Mouse (Mus musculus) left cerebral cortex, adult 8-10 months (tissue): Measurements from ENCODE around the gene Krt80. TPM values are rescaled to one million over a fixed set of nuclear protein-coding genes. Genes with fewer than 3 reads are reported as not detected.

Experiments used
- DNase-seq, 2 experiments: peaks; one replicate each; pipeline ENCODE4 v3.0.0; 2022; ENCODE audit warnings: low spot score in 2 of 2
- total RNA-seq, 4 experiments: library from RNA; stranded (reverse); gene quantifications; 2 replicates each; pipeline ENCODE4 v1.2.4; 2022

The Krt80 gene
- total RNA-seq = 1 to 10 TPM; 3.4 to 5.1 (median 4.2) TPM

- no peak for DNase-seq
Measured at GRCm38 (mm10) chr15:101370101-101370911, at the start of gene Krt80. TSS of gene Krt80 (minus strand) at chr15:101370162.

- DNase-seq = no peak
Measured at GRCm38 (mm10) chr15:101418950-101419349, 49.0 kb upstream of the Krt80 start.

GRCm38 (mm10) chr15:101414807-101415565 lies 45.0 kb upstream of the Krt80 start:
- DNase-seq = no peak

GRCm38 (mm10) chr15:101413916-101414635 lies 44.1 kb upstream of the Krt80 start:
- no peak for DNase-seq

DNA sequence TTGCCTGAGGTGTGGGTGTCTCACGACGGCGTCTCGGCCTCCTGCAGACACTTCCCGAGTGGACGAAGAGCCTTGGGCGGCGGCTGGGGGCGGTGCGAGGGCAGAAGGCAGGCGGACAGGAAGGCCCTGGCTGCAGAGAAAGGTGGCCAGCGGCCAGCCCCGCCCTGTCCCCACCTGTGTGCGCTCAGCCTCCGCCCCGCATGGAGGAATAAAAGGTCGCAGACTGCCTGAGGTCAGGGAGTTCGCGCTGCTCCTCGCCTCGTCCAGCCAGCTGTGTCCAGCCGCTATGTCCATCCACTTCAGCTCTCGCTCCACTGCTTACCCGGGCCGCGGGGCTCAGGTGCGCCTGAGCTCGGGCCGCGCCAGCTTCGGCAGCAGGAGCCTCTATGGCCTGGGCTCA lies 42.2 kb upstream of the Krt80 start:
- no peak for DNase-seq

DNA sequence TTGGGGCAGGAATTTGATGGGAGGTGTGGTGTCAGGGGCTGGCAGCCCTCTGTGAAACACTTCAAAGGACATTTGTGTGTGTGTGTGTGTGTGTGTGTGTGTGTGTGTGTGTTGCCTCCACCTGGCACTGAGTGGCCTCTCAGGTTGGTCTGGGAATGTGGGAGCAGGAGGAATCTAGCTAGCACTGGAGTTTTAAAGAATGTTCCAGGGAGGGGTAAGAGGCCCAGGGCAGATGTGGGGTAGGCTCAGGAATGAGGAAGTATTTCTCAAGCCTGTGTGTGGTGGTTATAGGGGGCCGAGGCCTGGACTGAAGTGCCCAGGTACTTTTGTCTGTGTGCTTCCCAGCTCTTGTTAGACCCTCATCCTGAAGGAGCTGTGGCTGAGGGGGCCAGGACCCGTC lies 40.8 kb upstream of the Krt80 start, which contains the start of gene Krt7:
Gene Krt7 (plus strand): TSS at position 269 of the 400 bp plus-strand sequence.
- no peak for DNase-seq

GRCm38 (mm10) chr15:101398269-101398668 lies 28.3 kb upstream of the Krt80 start:
- no peak for DNase-seq

DNA sequence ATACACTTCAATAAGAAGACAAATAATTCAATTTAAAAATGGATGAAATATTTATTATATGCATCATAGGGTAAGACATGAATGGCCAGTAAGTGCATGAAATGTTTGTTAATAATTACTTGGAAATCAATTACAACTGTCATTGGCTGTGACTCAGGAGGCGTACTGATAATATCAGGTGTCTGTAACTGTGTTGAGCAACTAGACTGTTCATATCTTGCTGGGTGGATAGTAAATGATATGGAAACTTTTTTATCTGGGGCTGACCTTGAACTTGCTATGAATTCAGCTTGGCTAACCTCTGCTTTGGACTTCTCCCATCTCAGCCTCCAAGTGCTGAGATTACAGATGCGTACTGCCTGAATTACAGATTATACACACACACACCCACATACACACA lies 27.7 kb upstream of the Krt80 start:
- DNase-seq = no peak

GRCm38 (mm10) chr15:101396921-101397320 lies 27.0 kb upstream of the Krt80 start:
- DNase-seq = no peak

- no peak for DNase-seq
Measured at GRCm38 (mm10) chr15:101396466-101396865, 26.5 kb upstream of the Krt80 start.

DNA sequence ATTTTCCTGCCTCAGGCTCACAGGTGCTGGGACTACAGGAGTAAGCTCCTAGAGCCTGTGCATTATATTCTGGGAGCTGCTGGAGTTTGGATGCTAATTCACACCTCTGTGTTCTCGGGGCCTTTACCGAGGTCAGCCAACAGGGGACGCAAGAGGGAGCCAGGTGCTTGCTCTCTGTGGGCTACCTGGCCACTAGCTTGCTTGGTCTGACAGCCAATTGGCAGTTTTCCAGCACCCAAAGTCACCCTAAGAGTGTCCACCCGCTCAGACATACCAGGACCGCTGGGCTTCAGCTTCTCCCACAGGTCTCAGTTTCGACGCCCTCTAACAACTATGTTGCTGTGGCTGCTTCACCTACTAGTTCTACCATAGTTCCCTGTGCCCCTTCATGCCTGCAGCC lies 24.9 kb upstream of the Krt80 start:
- no peak for DNase-seq

DNA sequence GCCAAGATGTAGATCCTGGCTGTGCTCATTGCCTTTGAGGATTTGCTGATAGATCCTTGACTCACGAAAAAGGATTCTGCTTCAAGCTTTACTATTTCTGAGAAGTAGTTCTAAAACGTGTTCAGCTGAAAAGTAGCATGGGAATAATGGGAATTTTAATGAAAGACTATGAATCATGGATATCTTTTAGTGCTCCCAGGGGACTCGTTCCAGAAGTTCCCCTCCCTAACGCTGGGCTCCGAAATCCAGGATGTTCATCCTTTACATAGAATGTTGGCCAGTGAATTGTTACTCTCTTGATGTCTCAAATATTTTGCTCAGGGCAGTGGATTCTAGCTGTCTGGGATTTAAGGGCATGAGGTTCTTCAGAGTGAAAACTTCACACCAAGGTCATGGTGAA lies 22.3 kb upstream of the Krt80 start:
- DNase-seq = no peak

GRCm38 (mm10) chr15:101390203-101390602 lies 20.2 kb upstream of the Krt80 start:
- no peak for DNase-seq

DNA sequence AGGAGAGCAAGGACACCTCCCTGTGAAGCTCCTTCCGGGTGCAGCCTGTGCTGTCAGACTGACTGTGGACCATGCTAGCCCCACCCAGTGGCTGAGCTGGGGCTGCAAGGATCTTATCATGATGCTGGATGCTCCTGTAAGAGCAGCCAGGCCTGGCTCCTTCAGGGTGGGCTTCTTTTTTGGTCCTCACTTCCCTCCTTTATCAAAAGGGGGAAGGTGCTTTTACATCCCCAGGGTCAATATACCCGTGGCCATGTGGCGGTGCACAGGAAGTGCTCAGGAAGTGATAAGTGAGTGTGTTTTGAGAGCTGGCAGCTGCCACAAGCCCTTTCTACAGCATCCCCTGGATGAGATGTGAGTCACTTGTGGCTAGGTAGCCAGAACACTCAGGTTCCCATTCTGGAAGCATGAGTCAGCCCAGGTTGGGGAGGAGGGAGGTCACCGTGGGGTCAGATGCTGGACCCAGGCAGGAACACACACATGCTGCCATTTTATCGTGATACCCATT lies 18.1 kb upstream of the Krt80 start:
- no peak for DNase-seq

- DNase-seq = no peak
Measured at GRCm38 (mm10) chr15:101387176-101387575, 17.2 kb upstream of the Krt80 start.

DNA sequence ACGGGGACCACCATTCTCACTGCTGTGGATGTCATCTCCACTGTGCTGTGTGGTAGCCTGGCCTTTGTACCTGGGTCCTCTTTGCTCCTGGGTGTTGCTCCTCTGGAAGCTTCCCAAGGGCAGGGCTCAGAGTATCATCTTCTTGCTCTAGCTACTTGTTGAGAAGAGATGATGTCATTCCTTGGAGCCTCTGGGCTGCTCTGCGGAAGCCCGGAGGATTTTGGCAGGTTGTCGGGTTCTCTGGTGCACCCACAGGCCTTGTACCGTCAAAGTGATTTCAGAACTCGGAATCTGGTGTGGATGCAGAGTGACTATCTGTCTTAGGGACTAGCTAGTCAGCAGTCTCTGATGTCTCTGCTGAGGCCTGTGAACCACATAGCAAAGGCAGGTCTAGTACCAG lies 15.1 kb upstream of the Krt80 start:
- peak in 1 of 2 experiments; percentile 36 for DNase-seq

DNA sequence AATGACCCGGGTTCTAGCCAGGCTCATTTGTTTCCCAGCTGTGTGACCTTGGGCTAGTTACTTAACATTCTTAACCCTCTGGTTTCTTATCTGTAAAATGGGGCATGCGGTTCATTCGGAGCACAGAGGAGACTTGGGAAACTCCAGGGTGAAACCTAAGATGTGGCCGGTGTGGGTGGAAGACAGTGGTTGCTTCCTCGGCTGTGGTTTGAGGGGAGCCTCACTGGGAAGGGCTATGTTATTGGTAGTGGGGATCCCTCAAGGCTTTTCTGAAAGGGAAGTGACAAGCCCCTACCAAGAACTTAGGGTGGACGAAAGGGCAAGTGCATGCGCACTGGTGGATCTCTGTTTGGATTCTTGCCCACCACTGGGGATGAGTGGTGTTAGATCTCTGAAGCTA lies 14.6 kb upstream of the Krt80 start:
- DNase-seq = no peak

GRCm38 (mm10) chr15:101382811-101383210 lies 12.8 kb upstream of the Krt80 start:
- DNase-seq = no peak

DNA sequence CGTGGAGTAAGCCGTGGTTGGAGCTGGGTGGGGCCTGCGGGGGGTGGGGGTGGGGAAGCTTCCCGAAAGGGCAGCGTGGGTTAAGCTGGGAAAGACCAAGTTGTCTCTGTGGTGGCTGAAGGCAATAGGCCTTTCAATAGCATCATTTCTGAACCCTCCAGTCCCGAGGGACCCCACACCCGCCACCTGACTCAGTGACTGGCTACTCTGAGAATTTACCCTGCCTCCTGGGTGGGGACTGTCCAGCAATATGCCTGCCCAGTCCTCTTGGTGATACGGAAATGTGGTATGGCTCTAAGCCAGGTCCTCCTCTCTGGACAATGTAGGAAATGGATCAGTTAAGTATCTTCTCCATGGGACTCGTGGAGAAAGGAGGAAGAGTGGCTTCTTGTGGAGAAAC lies 11.8 kb upstream of the Krt80 start:
- no peak for DNase-seq

DNA sequence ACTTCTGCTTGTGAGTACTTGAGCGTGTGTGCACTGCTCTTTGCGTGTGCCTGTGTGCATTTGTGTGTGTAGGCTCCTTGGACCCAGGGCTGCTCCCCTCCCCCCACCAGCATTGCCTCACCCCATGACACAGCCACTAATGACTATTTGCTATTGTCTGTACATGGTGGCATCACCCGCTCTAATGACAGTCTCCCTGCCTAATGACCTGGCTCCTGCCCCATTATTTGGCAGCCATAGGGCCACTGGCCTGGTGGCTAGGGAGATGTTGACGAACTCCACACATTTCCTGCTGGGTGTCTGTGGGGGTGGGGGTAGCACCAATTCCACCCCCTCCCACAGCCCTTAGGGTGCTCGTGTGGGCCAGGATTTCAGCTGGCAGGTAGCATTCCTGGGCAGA lies 8.7 kb upstream of the Krt80 start:
- DNase-seq = no peak

GRCm38 (mm10) chr15:101376776-101377061 lies 6.8 kb upstream of the Krt80 start:
- no peak for DNase-seq
